Mouse (Mus musculus) testis, adult 2 months (tissue): Measurements from ENCODE around the gene Gusb.

ENCODE experiments used
- CTCF ChIP-seq: fragments of 200-500 bp; IDR thresholded peaks from 2 replicates; pipeline ENCODE4 v1.5.1; 2012; ENCODE audit warnings: low read depth, mild to moderate bottlenecking, inconsistent platforms, low read length, moderate library complexity; ENCODE audit not compliant: control insufficient read depth, insufficient read depth, insufficient replicate concordance
- POLR2A ChIP-seq: fragments of 200-500 bp; IDR thresholded peaks from 2 replicates; pipeline ENCODE4 v1.6.1; 2012; ENCODE audit warnings: low read depth, mild to moderate bottlenecking, inconsistent platforms, low read length, moderate library complexity; ENCODE audit not compliant: control insufficient read depth

- no peak for TF ChIP-seq CTCF
- TF ChIP-seq POLR2A, result no peak
Measured at GRCm38 (mm10) chr5:130009784-130010183, 6.9 kb upstream of the Gusb start.
